Mouse (Mus musculus): ENCODE measurements around the gene Gm9195. TPM values are rescaled to one million over a fixed set of nuclear protein-coding genes. Genes with fewer than 3 reads are reported as not detected.

Gene Gm9195
- polyA plus RNA-seq, 1 experiment from 2014 or later = not detected

Other genes starting within 250 kb of the Gm9195 start
- gene Fndc3a, start 218.2 kb upstream of the Gm9195 start, polyA plus RNA-seq (2014; fragmentation: Nextera tagmentation; extraction: Ambion mirVana) = 46.6 and 51.6 TPM in 2 replicates

Data from hindbrain, embryonic 14.5 days (tissue).